Mouse (Mus musculus) urinary bladder, postnatal 10 days (tissue): ENCODE measurements around the gene Lrrc66.

Source experiments
- DNase-seq: peaks from one replicate; pipeline ENCODE4 v3.0.0; 2022; ENCODE audit warnings: low spot score

The Lrrc66 gene

GRCm38 (mm10) chr5:73556733-73557425 lies 75.4 kb downstream of the Lrrc66 start:
- DNase-seq: no peak
